Mouse (Mus musculus): Measurements from ENCODE around the gene Gm42742.

Gm42742 gene

DNA sequence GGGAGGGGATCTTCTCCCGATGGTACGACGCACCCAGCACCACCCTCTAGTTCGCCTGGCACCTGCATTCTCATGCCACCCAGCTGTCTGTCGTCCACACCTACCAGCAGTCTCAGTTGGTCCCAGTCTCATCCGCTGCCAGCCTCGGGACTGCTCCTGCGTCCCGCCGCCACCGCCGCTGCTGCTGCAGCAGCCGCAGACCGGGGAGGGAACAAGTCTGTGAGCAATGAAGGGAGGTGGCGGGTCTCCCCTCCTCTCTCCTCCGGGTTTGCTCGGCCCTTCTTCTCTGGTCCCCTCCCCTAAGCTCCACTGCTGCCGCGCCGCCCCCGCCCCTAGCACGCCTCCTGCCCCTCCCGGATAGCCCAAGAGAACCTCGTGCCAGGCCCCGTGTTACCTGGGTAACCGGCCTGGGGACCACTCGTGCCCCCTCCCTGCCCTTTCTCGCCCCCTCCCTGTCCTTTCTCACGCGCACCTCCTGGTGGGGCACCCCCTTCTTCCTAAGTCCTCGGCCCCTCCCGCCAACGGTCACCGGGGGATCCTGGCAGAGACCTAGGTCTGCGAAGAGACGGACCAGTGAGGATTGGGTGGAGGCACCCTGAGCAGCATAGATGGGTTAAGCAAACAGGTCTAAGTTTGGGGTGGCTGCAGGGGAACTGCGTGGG is at the start of gene Gm42742, which contains the start of gene Prrt2:
Gm42742 (minus strand) TSS at position 197 of the 662 bp plus-strand sequence.
Prrt2 (minus strand) TSS at position 311 of the 662 bp plus-strand sequence.
- in situ Hi-C loops (cut with MboI; ENCODE audit: low sequenced_read_pairs), result no loop called here

DNA sequence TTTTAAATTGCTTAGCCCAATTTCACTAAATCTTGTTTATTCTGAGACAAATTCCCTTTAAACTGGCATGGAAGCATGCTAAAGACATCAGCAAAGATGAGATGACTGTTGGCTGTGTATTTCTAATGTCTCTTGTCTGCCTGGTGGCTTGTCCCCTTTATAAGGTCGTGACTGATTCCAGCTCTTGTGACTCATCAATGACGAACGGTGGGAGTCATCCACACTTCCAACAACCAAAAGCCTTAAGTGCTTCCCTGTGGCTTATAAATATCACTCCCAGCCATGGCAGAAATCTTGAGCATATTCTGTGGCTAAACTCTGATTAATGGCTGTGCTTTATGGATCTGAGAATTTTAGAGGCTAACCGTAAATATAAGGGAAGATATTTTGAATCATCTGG is 45.4 kb upstream of the Gm42742 start:
- in situ Hi-C loops (cut with MboI; ENCODE audit: low sequenced_read_pairs), result no loop called here

DNA sequence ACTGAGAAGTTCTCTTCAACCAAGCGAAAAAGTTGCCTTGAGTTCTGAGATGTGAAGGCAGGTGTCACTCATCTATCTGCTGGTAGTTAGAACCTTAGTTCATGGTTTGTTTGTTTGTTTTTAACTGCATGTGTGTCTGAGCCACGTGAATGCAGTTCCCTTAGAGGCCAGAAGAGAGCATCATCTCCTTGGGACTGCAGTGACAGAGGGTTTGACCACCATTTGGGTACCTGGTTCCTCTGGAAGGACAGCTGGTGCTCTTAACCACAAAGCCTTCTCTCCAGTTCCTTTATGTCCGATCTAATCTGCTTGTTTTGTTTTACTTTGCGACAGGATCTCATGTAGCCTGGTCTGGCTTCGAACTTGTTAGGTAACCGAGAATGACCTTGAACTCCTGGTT is 44.6 kb upstream of the Gm42742 start:
- in situ Hi-C loops (cut with MboI; ENCODE audit: low sequenced_read_pairs), result no loop called here

DNA sequence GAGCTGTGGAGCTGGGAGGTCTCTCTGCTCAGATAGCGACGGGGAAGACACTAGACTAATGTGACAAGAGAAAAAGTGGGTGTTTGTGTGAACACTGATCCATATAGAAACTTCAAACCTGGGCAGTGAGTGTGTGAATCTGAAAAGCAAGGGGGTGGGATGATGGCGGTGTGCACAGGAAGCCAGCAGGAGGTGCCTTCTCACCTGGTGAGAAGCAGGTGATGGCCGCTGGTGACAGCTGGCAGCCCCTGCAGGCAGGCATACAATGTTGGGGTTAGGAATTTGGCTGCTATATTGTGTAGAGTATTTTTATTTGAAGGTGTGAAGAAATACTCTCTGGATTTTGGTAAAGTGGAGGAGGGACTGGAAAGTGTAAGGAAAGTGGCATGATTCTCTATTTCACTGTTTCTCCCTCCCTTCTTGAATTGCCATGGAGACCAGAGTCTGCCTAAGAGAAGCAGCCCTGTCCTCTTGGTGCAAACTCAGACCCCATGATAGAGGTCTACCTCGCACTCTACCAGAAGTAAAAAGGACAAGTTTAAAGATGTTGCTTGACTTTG is 34.2 kb upstream of the Gm42742 start:
- in situ Hi-C loops (cut with MboI; ENCODE audit: low sequenced_read_pairs), result no loop called here

DNA sequence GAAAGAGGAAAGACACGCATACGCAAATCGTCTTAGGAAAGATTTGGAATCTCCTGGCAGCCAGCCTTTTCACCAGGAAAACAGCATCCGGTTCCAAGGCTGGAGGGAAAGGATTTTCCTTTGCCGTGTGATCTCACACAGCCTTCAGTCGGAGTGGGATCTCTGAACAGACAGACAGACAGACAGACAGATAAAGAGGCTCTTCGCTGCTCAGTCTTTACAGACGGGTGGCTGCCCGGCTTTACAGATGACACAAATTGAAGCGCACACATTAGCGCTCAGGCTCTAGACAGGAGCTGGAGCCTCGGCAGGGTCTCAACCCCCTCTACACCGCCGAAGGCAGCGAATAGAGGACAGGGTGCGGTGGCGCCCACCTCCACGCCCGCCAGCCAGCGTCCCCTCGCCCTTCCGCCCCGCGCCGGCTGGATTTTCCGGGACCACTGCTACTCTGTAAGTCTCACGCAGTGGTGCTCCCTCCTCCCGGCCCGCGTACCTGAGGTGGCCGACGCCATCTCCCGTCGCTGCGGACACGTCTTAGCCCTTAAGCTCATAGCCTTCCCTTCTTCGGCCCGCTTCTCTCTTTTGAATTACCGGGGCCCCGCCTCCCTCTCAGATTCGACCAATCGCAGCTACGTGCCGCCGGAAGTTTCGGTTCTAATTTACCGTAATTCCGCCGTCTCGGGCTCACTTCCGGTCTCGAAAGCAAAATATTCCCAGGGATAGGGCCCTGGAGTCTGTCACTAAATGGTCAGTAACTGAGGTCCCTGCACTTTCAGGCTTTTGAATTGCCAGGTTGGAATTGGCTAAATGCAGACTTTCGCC is 21.2 kb upstream of the Gm42742 start, which contains the start of gene Kif22:
Kif22 (minus strand) TSS at position 621 of the 822 bp plus-strand sequence.
- in situ Hi-C loops (cut with MboI; ENCODE audit: low sequenced_read_pairs), result no loop called here

DNA sequence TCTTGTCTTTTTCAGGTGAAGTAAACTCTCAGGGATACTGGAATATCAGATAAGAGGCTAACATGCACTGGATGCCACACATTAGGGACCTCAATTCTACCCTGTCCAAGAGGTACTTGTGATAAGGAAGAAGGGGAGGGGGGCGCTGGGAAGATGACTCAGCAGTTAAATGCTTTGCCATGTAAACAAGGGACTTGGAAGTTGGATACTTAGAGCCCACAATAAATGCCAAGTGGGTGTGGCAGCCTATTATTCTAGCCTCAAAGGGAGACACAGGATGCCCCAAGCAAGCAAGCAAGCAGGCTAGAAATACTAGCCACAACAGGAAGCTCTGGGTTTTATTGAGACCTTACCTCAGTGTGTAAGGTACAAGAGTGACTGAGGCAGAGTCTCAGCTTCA is 10.3 kb upstream of the Gm42742 start:
- in situ Hi-C loops (cut with MboI; ENCODE audit: low sequenced_read_pairs), result no loop called here

DNA sequence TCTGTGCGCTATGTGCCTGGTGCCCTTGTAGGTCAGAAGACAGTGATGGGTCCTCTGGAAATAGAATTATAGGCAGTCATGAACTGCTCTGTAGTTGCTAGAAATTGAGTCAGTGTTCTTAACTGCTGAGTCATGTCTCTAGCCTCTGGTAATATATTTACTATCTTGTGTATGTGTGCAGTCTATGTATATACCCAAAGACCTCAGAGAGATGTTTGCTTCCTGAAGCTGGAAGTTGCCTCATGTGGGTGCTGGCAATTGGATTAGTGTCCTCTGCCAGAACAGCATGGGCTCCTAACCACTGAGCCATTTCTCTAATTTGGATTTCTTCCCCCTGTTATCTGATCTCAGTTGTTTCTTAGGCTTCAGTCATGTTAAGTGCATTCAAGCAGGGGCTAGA is 9.3 kb upstream of the Gm42742 start:
- in situ Hi-C loops (cut with MboI; ENCODE audit: low sequenced_read_pairs), result no loop called here

DNA sequence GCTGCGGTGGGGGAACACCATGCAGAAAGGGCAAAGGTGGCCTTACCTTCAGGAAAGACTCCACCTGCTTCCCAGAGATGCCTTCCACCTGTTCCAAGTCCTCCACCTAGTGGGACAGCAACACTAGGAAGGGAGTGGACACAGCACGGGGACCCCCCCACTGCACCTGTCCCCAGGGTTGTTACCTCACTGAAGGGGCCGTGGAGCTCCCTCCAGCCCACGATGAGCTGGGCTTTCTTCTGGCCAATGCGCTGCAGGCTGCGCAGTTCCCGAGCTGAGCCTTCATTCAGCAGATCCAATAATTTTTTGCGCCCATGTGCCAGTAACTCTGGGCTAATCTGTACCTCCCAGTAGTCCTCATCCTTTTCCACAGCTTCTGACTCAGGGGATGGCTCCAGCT is 7.0 kb upstream of the Gm42742 start:
- in situ Hi-C loops (cut with MboI; ENCODE audit: low sequenced_read_pairs), result no loop called here

DNA sequence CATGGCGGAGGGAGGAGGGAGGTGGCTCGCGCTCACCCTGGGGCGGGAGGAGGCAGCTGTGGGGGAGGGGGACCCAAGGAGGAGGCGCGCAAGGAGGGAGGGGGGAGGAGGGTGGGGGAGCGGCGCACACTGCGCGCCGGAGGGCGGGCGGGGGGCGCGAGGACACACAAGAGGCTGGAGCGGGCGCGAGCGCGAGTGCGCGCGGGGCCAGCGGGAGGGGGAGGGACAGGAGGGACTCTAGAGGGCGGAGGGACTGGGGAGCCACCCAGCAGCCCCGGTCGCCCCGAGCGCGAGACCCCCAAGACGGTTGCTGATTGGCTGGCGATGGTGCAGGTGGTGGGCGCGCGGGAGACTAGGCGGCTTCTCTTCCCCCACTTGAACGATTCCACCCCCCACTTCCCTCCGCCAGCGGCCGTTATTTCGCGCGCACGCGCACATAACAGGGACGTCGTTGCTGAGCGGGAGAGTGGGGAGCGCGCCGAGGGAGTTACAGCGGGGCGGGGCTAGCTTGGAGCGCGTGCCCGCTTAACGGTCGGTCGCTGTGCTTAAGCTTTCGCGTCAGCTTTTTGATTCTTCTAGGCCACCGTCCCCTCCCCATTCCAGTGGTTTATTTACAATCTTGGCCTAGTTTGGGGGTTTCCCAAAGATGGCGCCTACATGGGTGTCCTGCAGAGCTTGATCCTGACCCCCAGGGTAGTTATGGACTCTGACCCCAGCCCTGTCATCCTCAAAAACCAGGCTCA is 6.3 kb upstream of the Gm42742 start, which contains the start of gene Maz:
Maz (minus strand) TSS at position 54 of the 743 bp plus-strand sequence.
- in situ Hi-C loops (cut with MboI; ENCODE audit: low sequenced_read_pairs), result no loop called here

DNA sequence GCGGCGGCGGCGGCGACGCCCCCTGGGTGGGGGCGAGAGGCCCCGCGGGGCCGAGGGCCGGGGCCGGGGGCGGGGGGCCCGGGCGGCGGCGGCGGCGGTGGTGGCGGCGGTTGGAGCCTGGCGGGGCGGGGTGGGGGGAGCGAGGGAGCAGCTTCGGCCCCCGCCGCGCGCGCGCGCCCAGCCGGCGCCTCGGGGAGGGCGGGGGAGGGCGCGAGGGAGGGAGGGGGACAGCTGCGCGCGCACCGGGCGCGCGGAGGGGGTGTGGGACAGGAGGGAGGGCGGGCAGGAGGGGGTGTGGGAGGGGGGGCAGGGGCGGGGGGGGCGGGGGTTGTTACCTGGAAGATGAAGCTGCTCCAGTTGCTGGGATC is 5.7 kb upstream of the Gm42742 start:
- in situ Hi-C loops (cut with MboI; ENCODE audit: low sequenced_read_pairs), result no loop called here

DNA sequence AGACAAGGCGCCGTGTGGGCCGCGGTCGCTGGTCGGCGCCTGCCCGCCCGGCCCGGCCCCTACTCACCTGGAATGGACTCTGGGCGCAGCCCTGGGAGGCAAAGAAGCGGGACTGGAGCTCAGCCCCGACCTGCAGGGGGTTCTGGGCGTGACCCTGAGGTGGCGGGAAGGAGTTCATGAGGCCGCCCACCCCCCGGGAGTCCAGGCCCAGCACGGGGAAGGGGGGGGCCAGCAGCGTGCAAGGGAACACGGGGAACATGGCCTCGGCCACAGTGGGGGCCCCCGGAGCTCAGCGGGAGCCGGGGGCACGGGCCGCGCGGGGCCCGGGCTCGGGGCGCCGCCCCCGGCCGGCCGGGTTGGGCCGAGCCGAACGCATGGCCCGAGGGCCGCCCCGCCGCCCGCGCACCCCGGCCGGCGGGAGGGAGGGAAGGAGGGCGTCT is 5.3 kb upstream of the Gm42742 start:
- in situ Hi-C loops (cut with MboI; ENCODE audit: low sequenced_read_pairs), result no loop called here

DNA sequence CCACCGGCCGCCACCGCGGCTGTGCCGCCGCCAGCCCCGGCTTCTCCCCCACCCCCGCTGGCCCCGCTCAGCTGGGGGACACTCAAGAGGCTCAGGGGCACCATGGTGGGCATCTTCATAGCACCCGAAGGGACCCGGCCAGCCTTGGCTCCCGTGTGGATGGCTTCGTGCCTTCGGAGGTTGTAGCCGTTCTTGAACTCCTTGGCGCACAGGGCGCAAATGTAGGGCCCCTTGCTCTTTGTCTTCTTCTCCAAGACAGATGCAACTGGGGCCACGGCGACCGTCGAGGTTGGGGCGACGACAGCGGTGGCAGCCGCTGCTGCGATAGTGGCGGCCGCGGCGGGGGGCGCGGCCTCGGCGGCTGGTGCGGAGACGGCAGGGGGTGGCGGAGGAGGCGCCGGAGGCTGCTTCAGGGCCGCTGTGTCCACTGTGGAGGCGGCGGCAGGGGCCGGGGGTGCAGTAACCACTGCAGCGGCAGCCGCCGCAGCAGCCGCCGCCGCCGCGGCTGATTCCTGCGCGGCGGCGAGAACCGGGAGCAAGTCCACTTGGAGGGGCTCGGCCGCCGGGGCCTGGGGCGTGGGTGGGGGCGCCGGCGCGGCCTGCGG is 4.8 kb upstream of the Gm42742 start:
- in situ Hi-C loops (cut with MboI; ENCODE audit: low sequenced_read_pairs), result no loop called here

DNA sequence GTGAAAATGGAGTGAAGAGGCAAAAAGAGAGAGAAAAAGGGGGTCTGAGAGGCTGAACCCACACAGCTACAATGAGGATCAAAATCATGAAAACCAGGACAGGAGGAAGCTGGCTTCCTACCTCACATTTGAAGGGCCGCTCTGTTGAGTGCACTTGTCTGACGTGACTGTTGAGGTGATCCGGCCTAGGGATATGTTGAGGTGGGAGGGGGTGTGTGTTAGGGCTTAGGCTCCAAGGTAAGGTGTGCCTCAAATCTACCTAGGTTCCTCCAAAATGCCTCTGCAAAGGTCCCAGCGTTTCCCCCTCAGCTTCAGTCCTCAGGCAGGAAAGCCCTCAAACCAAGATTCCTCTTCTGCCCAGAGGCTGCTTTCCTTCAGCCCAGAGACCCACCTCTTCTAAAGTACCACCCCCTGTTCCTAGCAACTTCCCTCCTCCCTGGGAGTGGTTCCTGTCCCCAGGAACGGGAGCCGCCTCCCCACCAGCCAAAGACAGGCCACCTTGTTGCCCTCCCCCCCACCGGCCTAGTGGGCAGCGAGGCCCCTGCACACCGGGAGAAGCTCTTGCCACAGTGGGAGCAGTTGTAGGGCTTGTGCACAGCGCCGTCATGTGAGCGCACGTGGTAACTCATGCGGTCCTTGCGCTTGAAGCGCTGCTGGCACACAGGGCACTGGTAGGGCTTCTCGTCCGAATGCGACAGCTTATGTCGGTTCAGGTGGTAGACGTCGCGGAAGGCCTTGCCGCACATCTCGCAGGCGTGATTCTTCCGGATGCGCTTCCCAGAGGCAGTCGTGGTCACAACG is 4.1 kb upstream of the Gm42742 start:
- in situ Hi-C loops (cut with MboI; ENCODE audit: low sequenced_read_pairs), result no loop called here

DNA sequence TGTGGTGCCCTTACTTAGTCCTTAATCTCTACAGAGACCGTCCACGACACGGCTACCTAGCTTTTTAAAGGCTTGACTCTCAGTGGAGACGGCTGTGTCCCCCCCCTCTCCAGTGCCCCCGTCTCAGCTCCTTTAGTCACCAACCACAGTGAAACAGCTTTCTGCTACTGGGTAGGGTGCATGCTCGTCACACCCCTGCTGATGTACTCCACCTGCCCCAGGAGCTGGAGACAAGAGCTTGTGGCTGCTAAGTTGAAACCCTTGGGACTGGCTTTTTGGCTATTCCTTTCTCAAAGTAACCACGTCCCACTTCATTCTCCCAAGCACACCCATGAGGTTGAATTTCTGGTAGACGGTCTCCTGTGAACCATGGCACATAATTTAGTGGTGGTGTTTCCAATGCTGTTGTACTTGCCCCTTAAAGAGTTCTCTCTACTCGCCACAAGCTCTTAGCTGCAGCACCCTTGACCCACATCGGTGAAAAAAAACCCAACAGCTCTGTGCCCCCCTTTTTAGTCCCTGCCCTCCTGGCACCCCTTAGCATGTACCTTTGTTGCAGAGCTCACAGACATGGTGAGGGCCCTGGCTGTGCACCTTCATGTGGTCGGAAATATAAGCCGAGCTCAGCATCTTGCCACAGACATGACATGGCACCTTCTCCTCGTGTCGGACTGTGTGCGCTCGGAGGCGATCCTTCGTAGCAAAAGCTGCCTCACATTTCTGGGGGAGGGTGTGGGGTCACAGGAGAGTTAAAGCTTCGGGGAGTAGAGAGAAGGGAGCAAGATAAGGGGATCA is 3.2 kb upstream of the Gm42742 start:
- in situ Hi-C loops (cut with MboI; ENCODE audit: low sequenced_read_pairs), result no loop called here

DNA sequence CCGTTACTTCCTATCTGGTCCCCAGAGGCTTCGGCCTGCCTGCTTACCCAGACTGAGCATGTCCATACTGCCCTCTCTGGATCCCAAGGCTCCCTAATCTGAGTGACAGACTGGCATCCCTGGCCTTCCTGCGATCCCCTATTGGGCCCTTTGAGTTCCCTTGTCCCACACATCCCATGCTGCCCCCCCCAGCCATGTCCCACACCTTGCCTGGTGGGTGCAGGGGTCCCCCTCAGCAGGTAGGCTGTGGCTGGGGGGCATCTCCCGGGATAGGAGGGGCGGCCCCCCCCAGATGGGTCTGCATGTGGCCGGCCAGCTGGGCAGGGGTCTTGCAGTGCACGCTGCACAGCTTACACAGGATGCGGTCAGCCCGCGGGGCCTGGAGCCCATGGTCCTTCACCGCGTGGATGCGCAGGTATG is 2.4 kb upstream of the Gm42742 start:
- in situ Hi-C loops (cut with MboI; ENCODE audit: low sequenced_read_pairs), result no loop called here

DNA sequence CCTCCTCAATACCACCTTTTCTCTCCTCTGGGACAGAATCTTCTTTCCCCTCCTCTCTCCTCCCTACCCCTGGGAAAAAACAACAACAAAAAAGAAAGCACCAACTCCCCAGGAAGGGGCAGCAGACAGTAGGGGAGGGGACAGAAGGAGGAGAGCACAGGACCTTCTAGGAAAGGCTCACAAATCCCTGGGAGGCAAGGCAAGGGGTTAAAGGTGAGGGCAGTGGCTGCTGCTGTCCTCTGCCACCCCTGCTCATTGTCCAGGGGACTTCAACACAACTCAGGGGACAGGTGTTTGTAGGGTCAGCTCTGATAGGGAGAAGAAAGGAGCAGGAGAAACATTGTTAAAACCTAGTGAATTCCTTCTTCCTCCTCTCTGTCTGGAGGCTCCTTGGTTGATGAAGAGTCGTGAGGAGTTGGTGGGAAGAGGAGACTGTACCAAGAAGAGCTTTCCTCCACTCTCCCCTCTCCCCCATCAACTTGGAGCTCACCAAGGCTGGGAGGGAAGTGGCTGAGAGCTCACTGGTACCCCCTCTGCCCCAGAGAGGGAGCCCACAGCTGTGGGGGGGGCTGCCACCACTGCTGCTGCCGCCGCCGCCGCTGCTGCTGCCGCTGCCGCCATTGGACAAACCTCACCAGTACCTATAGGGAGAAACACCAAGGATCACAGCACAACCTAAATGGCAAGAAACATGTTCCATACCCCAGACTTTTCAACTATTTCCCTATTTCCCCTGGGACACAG is 1.8 kb upstream of the Gm42742 start:
- in situ Hi-C loops (cut with MboI; ENCODE audit: low sequenced_read_pairs), result no loop called here

DNA sequence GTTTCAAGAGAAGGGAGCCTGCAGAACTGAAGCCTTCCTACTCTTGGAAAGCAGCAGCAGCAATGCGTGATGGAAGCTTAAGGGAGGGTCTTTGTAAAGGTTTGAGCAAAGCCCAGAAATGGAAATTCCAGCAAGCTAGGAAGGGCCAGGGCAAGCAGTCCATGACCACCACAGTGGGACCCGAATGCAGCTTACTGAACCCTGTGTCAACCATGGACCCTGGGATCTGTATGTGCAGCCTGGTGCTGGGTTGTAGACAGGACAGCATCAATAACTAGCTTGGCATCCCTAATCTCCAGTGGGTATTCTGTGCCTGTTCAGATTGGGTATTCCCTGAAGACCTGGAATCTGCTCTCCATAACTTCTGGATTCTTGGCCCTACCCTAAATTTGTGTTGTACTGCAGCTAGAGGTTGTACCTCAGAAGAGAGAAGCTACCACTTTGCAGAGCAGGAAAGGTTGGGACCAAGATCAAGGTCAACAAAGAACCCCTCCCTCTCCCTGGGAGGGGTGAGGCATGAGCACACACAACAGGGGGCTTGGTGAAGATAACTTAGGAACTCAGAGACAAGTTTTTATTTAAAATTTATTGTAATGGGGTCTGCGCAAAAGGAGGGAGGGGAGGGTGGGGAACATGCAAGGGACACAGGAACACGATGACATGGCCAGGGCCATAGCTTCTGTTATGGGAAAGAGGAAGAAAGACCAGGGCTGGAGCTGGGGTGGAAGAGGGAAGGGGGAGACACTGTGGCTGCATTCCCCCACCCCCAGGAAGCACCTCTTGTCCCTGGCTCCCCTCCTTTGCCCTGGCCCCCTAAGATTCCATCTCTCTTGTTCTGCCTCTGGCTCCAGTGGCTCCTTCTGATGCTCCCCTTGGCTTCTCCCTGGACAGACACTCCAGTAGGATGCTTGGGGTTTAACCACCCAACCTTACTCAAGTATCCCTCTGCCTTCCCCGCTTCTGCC is 948 bp upstream of the Gm42742 start:
- in situ Hi-C loops (cut with MboI; ENCODE audit: low sequenced_read_pairs), result no loop called here

All from CH12F3 (cell line).